Mouse (Mus musculus): Measurements from ENCODE around the gene Olfr601. TPM values are rescaled to one million over a fixed set of nuclear protein-coding genes. Genes with fewer than 3 reads are reported as not detected.
"Not testable (repeated sequence)": the region's sequence is repeated elsewhere in the genome, so short reads cannot be mapped to it uniquely, and the experiment has no call there.

Gene Olfr601
- polyA plus RNA-seq, 1 experiment from 2014 or later: not detected

DNA sequence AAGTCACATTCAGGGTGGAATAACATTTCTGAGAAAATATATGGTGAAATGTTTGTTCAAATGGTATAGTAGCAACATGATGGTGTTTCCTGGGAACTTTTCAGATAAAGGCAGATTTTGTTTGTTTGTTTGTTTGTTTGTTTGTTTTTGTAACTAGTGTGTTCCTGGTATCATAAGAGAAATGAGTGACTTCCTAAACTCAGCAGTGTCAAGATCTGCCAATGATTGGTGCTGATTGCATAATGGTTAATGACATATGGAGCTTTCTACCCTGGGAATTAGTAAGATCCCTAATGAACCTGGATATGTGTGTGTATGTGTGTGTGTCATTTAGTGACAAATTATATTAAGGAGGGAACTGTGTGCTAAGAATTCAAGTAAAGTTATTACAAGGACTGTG is 39.2 kb downstream of the Olfr601 start, which contains the start of gene Olfr598:
TSS of gene Olfr598 (plus strand) at position 301 of the 400 bp plus-strand sequence.
- Histone ChIP-seq H3K9me3 (ENCODE audit: low read length) (no peaks in the 10 kb centered on the region), H3K27me3 (ENCODE audit: insufficient read depth, low read length) (no peaks in the 10 kb centered on the region), H3K36me3 (replicated peaks; ENCODE audit: insufficient read depth, low read length) (no peaks in the 10 kb centered on the region), H3K4me2 (ENCODE audit: low read depth, low read length) (no peak within 1 kb of the TSS), H3K9ac (replicated peaks) (no peak within 1 kb of the TSS), H3K27ac (ENCODE audit: low read depth) (no peak within 1 kb of the TSS), H3K4me1 (ENCODE audit: insufficient read depth) (no peaks in the 10 kb centered on the region), H3K4me3 (ENCODE audit: low read depth, low read length) (no peak within 1 kb of the TSS)
- DNase-seq: no peak
- TF ChIP-seq EP300 (IDR thresholded peaks at IDR 0.05; ENCODE audit: low read depth): no peak
- ATAC-seq: no peak

DNA sequence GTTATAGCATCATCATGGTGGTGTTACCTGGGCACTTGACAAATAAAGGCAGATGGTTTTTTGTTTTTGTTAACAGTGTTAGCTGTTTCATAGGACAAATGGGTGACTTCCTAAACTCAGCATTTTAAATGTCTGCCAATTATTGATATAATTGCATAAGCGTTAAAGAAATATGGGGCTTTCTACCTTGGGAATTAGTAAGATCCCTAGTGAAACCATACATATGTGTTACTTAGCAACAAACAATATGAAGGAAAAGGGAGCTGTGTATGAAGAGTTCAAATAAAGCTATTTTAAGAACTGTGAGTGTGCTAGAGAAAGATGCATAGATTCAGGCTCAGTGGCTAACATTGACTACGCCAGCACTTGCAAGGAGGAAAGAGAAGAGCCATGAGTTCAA is 46.4 kb downstream of the Olfr601 start, which contains the start of gene Olfr597:
TSS of gene Olfr597 (plus strand) at position 301 of the 400 bp plus-strand sequence.
- not testable (repeated sequence) for H3K4me3 ChIP-seq (ENCODE audit: low read depth, low read length); DNase-seq; H3K9ac ChIP-seq (replicated peaks); H3K36me3 ChIP-seq (replicated peaks; ENCODE audit: insufficient read depth, low read length); H3K27ac ChIP-seq (ENCODE audit: low read depth); ATAC-seq; H3K27me3 ChIP-seq (ENCODE audit: insufficient read depth, low read length); H3K4me2 ChIP-seq (ENCODE audit: low read depth, low read length); H3K4me1 ChIP-seq (ENCODE audit: insufficient read depth); H3K9me3 ChIP-seq (ENCODE audit: low read length)
- 73% methylated on average over 2 of the region's 2 CpGs for WGBS (ENCODE audit: insufficient replicate concordance)

Other genes with a start within 250 kb of the Olfr601 start
- gene Olfr586, start 237.0 kb downstream of the Olfr601 start, polyA plus RNA-seq (2015; fragmentation: Nextera tagmentation; extraction: Ambion mirVana): not detected in 2 replicates
- gene Olfr588-ps1, start 221.8 kb downstream of the Olfr601 start, polyA plus RNA-seq (2015; fragmentation: Nextera tagmentation; extraction: Ambion mirVana): not detected in 2 replicates
- gene Olfr589, start 206.3 kb downstream of the Olfr601 start, polyA plus RNA-seq (2015; fragmentation: Nextera tagmentation; extraction: Ambion mirVana): not detected in 2 replicates
- gene Olfr591, start 184.3 kb downstream of the Olfr601 start, polyA plus RNA-seq (2015; fragmentation: Nextera tagmentation; extraction: Ambion mirVana): not detected in 2 replicates
- gene Olfr592, start 177.9 kb downstream of the Olfr601 start, polyA plus RNA-seq (2015; fragmentation: Nextera tagmentation; extraction: Ambion mirVana): not detected in 2 replicates
- gene Olfr593, start 150.8 kb downstream of the Olfr601 start, polyA plus RNA-seq (2015; fragmentation: Nextera tagmentation; extraction: Ambion mirVana): not detected in 2 replicates
- gene Olfr594, start 145.7 kb downstream of the Olfr601 start, polyA plus RNA-seq (2015; fragmentation: Nextera tagmentation; extraction: Ambion mirVana): not detected in 2 replicates
- not detected in 2 replicates for gene Usp17ld, start 110.2 kb downstream of the Olfr601 start, polyA plus RNA-seq (2015; fragmentation: Nextera tagmentation; extraction: Ambion mirVana)
- gene Olfr596, start 57.0 kb downstream of the Olfr601 start, polyA plus RNA-seq (2015; fragmentation: Nextera tagmentation; extraction: Ambion mirVana): not detected in 2 replicates
- gene Olfr597, start 46.3 kb downstream of the Olfr601 start, polyA plus RNA-seq (2015; fragmentation: Nextera tagmentation; extraction: Ambion mirVana): not detected in 2 replicates
- gene Olfr598, start 39.1 kb downstream of the Olfr601 start, polyA plus RNA-seq (2015; fragmentation: Nextera tagmentation; extraction: Ambion mirVana): not detected in 2 replicates
- not detected in 2 replicates for gene Olfr599, start 26.7 kb downstream of the Olfr601 start, polyA plus RNA-seq (2015; fragmentation: Nextera tagmentation; extraction: Ambion mirVana)
- gene Olfr600, start 13.0 kb downstream of the Olfr601 start, polyA plus RNA-seq (2015; fragmentation: Nextera tagmentation; extraction: Ambion mirVana): not detected in 2 replicates
- not detected in 2 replicates for gene Olfr603, start 23.5 kb upstream of the Olfr601 start, polyA plus RNA-seq (2015; fragmentation: Nextera tagmentation; extraction: Ambion mirVana)
- gene Usp17lc, start 52.4 kb upstream of the Olfr601 start, polyA plus RNA-seq (2015; fragmentation: Nextera tagmentation; extraction: Ambion mirVana): not detected in 2 replicates
- not detected in 2 replicates for gene Olfr605, start 82.8 kb upstream of the Olfr601 start, polyA plus RNA-seq (2015; fragmentation: Nextera tagmentation; extraction: Ambion mirVana)
- not detected in 2 replicates for gene Olfr606, start 86.4 kb upstream of the Olfr601 start, polyA plus RNA-seq (2015; fragmentation: Nextera tagmentation; extraction: Ambion mirVana)
- not detected in 2 replicates for gene Olfr607, start 101.5 kb upstream of the Olfr601 start, polyA plus RNA-seq (2015; fragmentation: Nextera tagmentation; extraction: Ambion mirVana)
- gene Olfr608, start 107.2 kb upstream of the Olfr601 start, polyA plus RNA-seq (2015; fragmentation: Nextera tagmentation; extraction: Ambion mirVana): not detected in 2 replicates
- gene Olfr609, start 135.4 kb upstream of the Olfr601 start, polyA plus RNA-seq (2015; fragmentation: Nextera tagmentation; extraction: Ambion mirVana): not detected in 2 replicates
- gene Olfr610, start 149.5 kb upstream of the Olfr601 start, polyA plus RNA-seq (2015; fragmentation: Nextera tagmentation; extraction: Ambion mirVana): not detected in 2 replicates
- gene Olfr611, start 158.2 kb upstream of the Olfr601 start, polyA plus RNA-seq (2015; fragmentation: Nextera tagmentation; extraction: Ambion mirVana): not detected in 2 replicates
- not detected in 2 replicates for gene Olfr612, start 180.1 kb upstream of the Olfr601 start, polyA plus RNA-seq (2015; fragmentation: Nextera tagmentation; extraction: Ambion mirVana)
- gene Olfr613, start 185.4 kb upstream of the Olfr601 start, polyA plus RNA-seq (2015; fragmentation: Nextera tagmentation; extraction: Ambion mirVana): not detected in 2 replicates
- not detected in 2 replicates for gene Olfr615, start 193.4 kb upstream of the Olfr601 start, polyA plus RNA-seq (2015; fragmentation: Nextera tagmentation; extraction: Ambion mirVana)
- not detected in 2 replicates for gene Olfr616, start 206.5 kb upstream of the Olfr601 start, polyA plus RNA-seq (2015; fragmentation: Nextera tagmentation; extraction: Ambion mirVana)
- gene Olfr617, start 210.4 kb upstream of the Olfr601 start, polyA plus RNA-seq (2015; fragmentation: Nextera tagmentation; extraction: Ambion mirVana): not detected in 2 replicates
- gene Olfr618, start 227.4 kb upstream of the Olfr601 start, polyA plus RNA-seq (2015; fragmentation: Nextera tagmentation; extraction: Ambion mirVana): not detected in 2 replicates
- not detected in 2 replicates for gene Olfr619, start 237.9 kb upstream of the Olfr601 start, polyA plus RNA-seq (2015; fragmentation: Nextera tagmentation; extraction: Ambion mirVana)
- gene Olfr620, start 249.9 kb upstream of the Olfr601 start, polyA plus RNA-seq (2015; fragmentation: Nextera tagmentation; extraction: Ambion mirVana): not detected in 2 replicates